Mouse (Mus musculus): Measurements from ENCODE around the gene 2310057N15Rik. TPM values are rescaled to one million over a fixed set of nuclear protein-coding genes. Genes with fewer than 3 reads are reported as not detected.
"Not testable (repeated sequence)": the region's sequence is repeated elsewhere in the genome, so short reads cannot be mapped to it uniquely, and the experiment has no call there.

Gene 2310057N15Rik
- polyA plus RNA-seq (2014; fragmentation: Nextera tagmentation; extraction: Ambion mirVana), result not detected in 2 replicates

- WGBS, result 78% methylated on average over 2 of the region's 2 CpGs
- no peaks in the 10 kb centered on the region for H3K27me3 ChIP-seq (ENCODE audit: control insufficient read depth, insufficient read depth, low read length)
- DNase-seq (ENCODE audit: low spot score), result no peak
- H3K27ac ChIP-seq (ENCODE audit: low read depth, low read length), result no peak within 1 kb of the TSS
- no peak within 1 kb of the TSS for H3K9ac ChIP-seq (ENCODE audit: low read depth, low read length)
- ATAC-seq (ENCODE audit: low FRiP score), result no peak
- H3K36me3 ChIP-seq (ENCODE audit: control insufficient read depth, insufficient read depth, low read length), result no peaks in the 10 kb centered on the region
- no peak within 1 kb of the TSS for H3K4me3 ChIP-seq (ENCODE audit: low read depth, low read length)
- H3K4me2 ChIP-seq (replicated peaks; ENCODE audit: low read depth, low read length), result no peak within 1 kb of the TSS
- H3K9me3 ChIP-seq (ENCODE audit: control insufficient read depth, low read length), result no peaks in the 10 kb centered on the region
- H3K4me1 ChIP-seq (replicated peaks; ENCODE audit: control insufficient read depth, insufficient read depth, low read length), result no peaks in the 10 kb centered on the region
These were observed at the start of gene 2310057N15Rik for GRCm38 (mm10) chr16:88774106-88774505. TSS of gene 2310057N15Rik (minus strand) at chr16:88774206.

- H3K27me3 ChIP-seq (ENCODE audit: control insufficient read depth, insufficient read depth, low read length), result no peaks in the 10 kb centered on the region
- H3K4me3 ChIP-seq (ENCODE audit: low read depth, low read length), result no peak overlapping the region
- H3K4me2 ChIP-seq (replicated peaks; ENCODE audit: low read depth, low read length), result no peak overlapping the region
- H3K4me1 ChIP-seq (replicated peaks; ENCODE audit: control insufficient read depth, insufficient read depth, low read length), result no peaks in the 10 kb centered on the region
- ATAC-seq (ENCODE audit: low FRiP score) (peak; percentile 52; the same call in 1 of the 2 replicates), DNase-seq (ENCODE audit: low spot score) (peak; percentile 35)
- no peaks in the 10 kb centered on the region for H3K9me3 ChIP-seq (ENCODE audit: control insufficient read depth, low read length)
- H3K9ac ChIP-seq (ENCODE audit: low read depth, low read length), result no peak overlapping the region
- H3K27ac ChIP-seq (ENCODE audit: low read depth, low read length), result no peak overlapping the region
- no peaks in the 10 kb centered on the region for H3K36me3 ChIP-seq (ENCODE audit: control insufficient read depth, insufficient read depth, low read length)
- 82% methylated on average over 3 of the region's 3 CpGs for WGBS
These were observed 49.7 kb upstream of the 2310057N15Rik start for GRCm38 (mm10) chr16:88823736-88824135.

- ATAC-seq (ENCODE audit: low FRiP score) (no peak), DNase-seq (ENCODE audit: low spot score) (no peak)
- Histone ChIP-seq H3K27ac (ENCODE audit: low read depth, low read length) (no peak within 1 kb of the TSS), H3K4me3 (ENCODE audit: low read depth, low read length) (no peak within 1 kb of the TSS), H3K9ac (ENCODE audit: low read depth, low read length) (no peak within 1 kb of the TSS), H3K36me3 (ENCODE audit: control insufficient read depth, insufficient read depth, low read length) (no peaks in the 10 kb centered on the region), H3K4me2 (replicated peaks; ENCODE audit: low read depth, low read length) (no peak within 1 kb of the TSS), H3K27me3 (ENCODE audit: control insufficient read depth, insufficient read depth, low read length) (no peaks in the 10 kb centered on the region), H3K4me1 (replicated peaks; ENCODE audit: control insufficient read depth, insufficient read depth, low read length) (no peaks in the 10 kb centered on the region), H3K9me3 (ENCODE audit: control insufficient read depth, low read length) (no peaks in the 10 kb centered on the region)
- WGBS, result 80% methylated on average over 3 of the region's 3 CpGs
These were observed 46.1 kb upstream of the 2310057N15Rik start, which contains the start of gene Krtap15 for GRCm38 (mm10) chr16:88820066-88820465. TSS of gene Krtap15 (plus strand) at chr16:88820215.

GRCm38 (mm10) chr16:88811827-88812226 lies 37.8 kb upstream of the 2310057N15Rik start, which contains the start of gene Gm20741:
TSS of gene Gm20741 (minus strand) at chr16:88812220.
- no peaks in the 10 kb centered on the region for H3K36me3 ChIP-seq (ENCODE audit: control insufficient read depth, insufficient read depth, low read length)
- no peaks in the 10 kb centered on the region for H3K9me3 ChIP-seq (ENCODE audit: control insufficient read depth, low read length)
- ATAC-seq (ENCODE audit: low FRiP score) (no peak), DNase-seq (ENCODE audit: low spot score) (no peak)
- no peak within 1 kb of the TSS for H3K4me2 ChIP-seq (replicated peaks; ENCODE audit: low read depth, low read length)
- no peaks in the 10 kb centered on the region for H3K27me3 ChIP-seq (ENCODE audit: control insufficient read depth, insufficient read depth, low read length)
- no peak within 1 kb of the TSS for H3K4me3 ChIP-seq (ENCODE audit: low read depth, low read length)
- H3K4me1 ChIP-seq (replicated peaks; ENCODE audit: control insufficient read depth, insufficient read depth, low read length), result no peaks in the 10 kb centered on the region
- no peak within 1 kb of the TSS for H3K27ac ChIP-seq (ENCODE audit: low read depth, low read length)
- no peak within 1 kb of the TSS for H3K9ac ChIP-seq (ENCODE audit: low read depth, low read length)
- WGBS, result 85% methylated on average over 2 of the region's 2 CpGs

- Histone ChIP-seq H3K4me3 (ENCODE audit: low read depth, low read length) (no peak overlapping the region), H3K36me3 (ENCODE audit: control insufficient read depth, insufficient read depth, low read length) (no peaks in the 10 kb centered on the region), H3K9me3 (ENCODE audit: control insufficient read depth, low read length) (no peaks in the 10 kb centered on the region), H3K27ac (ENCODE audit: low read depth, low read length) (no peak overlapping the region), H3K4me1 (replicated peaks; ENCODE audit: control insufficient read depth, insufficient read depth, low read length) (no peaks in the 10 kb centered on the region), H3K4me2 (replicated peaks; ENCODE audit: low read depth, low read length) (no peak overlapping the region), H3K9ac (ENCODE audit: low read depth, low read length) (no peak overlapping the region), H3K27me3 (ENCODE audit: control insufficient read depth, insufficient read depth, low read length) (no peaks in the 10 kb centered on the region)
- ATAC-seq (ENCODE audit: low FRiP score) (no peak), DNase-seq (ENCODE audit: low spot score) (no peak)
- 79% methylated on average over 2 of the region's 2 CpGs for WGBS
These were observed 12.8 kb upstream of the 2310057N15Rik start for GRCm38 (mm10) chr16:88786786-88787185.

GRCm38 (mm10) chr16:88777596-88777995 lies 3.6 kb upstream of the 2310057N15Rik start, which contains the start of gene Gm5965:
TSS of gene Gm5965 (plus strand) at chr16:88777896.
- ATAC-seq (ENCODE audit: low FRiP score) (no peak), DNase-seq (ENCODE audit: low spot score) (no peak)
- no peaks in the 10 kb centered on the region for H3K9me3 ChIP-seq (ENCODE audit: control insufficient read depth, low read length)
- no peak within 1 kb of the TSS for H3K27ac ChIP-seq (ENCODE audit: low read depth, low read length)
- H3K4me3 ChIP-seq (ENCODE audit: low read depth, low read length), result no peak within 1 kb of the TSS
- no peak within 1 kb of the TSS for H3K9ac ChIP-seq (ENCODE audit: low read depth, low read length)
- no peaks in the 10 kb centered on the region for H3K36me3 ChIP-seq (ENCODE audit: control insufficient read depth, insufficient read depth, low read length)
- 90% methylated on average over 5 of the region's 6 CpGs for WGBS
- H3K27me3 ChIP-seq (ENCODE audit: control insufficient read depth, insufficient read depth, low read length), result no peaks in the 10 kb centered on the region
- no peaks in the 10 kb centered on the region for H3K4me1 ChIP-seq (replicated peaks; ENCODE audit: control insufficient read depth, insufficient read depth, low read length)
- no peak within 1 kb of the TSS for H3K4me2 ChIP-seq (replicated peaks; ENCODE audit: low read depth, low read length)

GRCm38 (mm10) chr16:88758547-88758946 lies 15.5 kb downstream of the 2310057N15Rik start, which contains the start of gene 2310034C09Rik:
TSS of gene 2310034C09Rik (plus strand) at chr16:88758847.
- H3K4me3 ChIP-seq (ENCODE audit: low read depth, low read length); H3K4me1 ChIP-seq (replicated peaks; ENCODE audit: control insufficient read depth, insufficient read depth, low read length); H3K27me3 ChIP-seq (ENCODE audit: control insufficient read depth, insufficient read depth, low read length); H3K9ac ChIP-seq (ENCODE audit: low read depth, low read length); H3K4me2 ChIP-seq (replicated peaks; ENCODE audit: low read depth, low read length); H3K9me3 ChIP-seq (ENCODE audit: control insufficient read depth, low read length); ATAC-seq (ENCODE audit: low FRiP score); H3K27ac ChIP-seq (ENCODE audit: low read depth, low read length); DNase-seq (ENCODE audit: low spot score); H3K36me3 ChIP-seq (ENCODE audit: control insufficient read depth, insufficient read depth, low read length): not testable (repeated sequence)
- WGBS, result 89% methylated on average over 3 of the region's 3 CpGs

- not testable (repeated sequence) for H3K4me3 ChIP-seq (ENCODE audit: low read depth, low read length); H3K27me3 ChIP-seq (ENCODE audit: control insufficient read depth, insufficient read depth, low read length); ATAC-seq (ENCODE audit: low FRiP score); DNase-seq (ENCODE audit: low spot score); H3K36me3 ChIP-seq (ENCODE audit: control insufficient read depth, insufficient read depth, low read length); H3K9me3 ChIP-seq (ENCODE audit: control insufficient read depth, low read length); H3K27ac ChIP-seq (ENCODE audit: low read depth, low read length); H3K4me2 ChIP-seq (replicated peaks; ENCODE audit: low read depth, low read length); H3K4me1 ChIP-seq (replicated peaks; ENCODE audit: control insufficient read depth, insufficient read depth, low read length); H3K9ac ChIP-seq (ENCODE audit: low read depth, low read length)
- 90% methylated on average over 3 of the region's 3 CpGs for WGBS
These were observed 22.5 kb downstream of the 2310057N15Rik start, which contains the start of gene Krtap13 for GRCm38 (mm10) chr16:88751535-88751934. TSS of gene Krtap13 (minus strand) at chr16:88751635.

GRCm38 (mm10) chr16:88747943-88748342 lies 26.1 kb downstream of the 2310057N15Rik start:
- Histone ChIP-seq H3K36me3 (ENCODE audit: control insufficient read depth, insufficient read depth, low read length) (no peaks in the 10 kb centered on the region), H3K4me2 (replicated peaks; ENCODE audit: low read depth, low read length) (no peak overlapping the region), H3K9me3 (ENCODE audit: control insufficient read depth, low read length) (no peaks in the 10 kb centered on the region), H3K4me1 (replicated peaks; ENCODE audit: control insufficient read depth, insufficient read depth, low read length) (no peaks in the 10 kb centered on the region), H3K4me3 (ENCODE audit: low read depth, low read length) (no peak overlapping the region), H3K27ac (ENCODE audit: low read depth, low read length) (no peak overlapping the region), H3K27me3 (ENCODE audit: control insufficient read depth, insufficient read depth, low read length) (no peaks in the 10 kb centered on the region), H3K9ac (ENCODE audit: low read depth, low read length) (no peak overlapping the region)
- ATAC-seq (ENCODE audit: low FRiP score), result no peak
- WGBS, result 77% methylated on average over 4 of the region's 4 CpGs
- no peak for DNase-seq (ENCODE audit: low spot score)

Measured in hindbrain, embryonic 11.5 days (tissue).